Mouse (Mus musculus) heart, embryonic 11.5 days (tissue): ENCODE results near the gene Serping1. TPM values are rescaled to one million over a fixed set of nuclear protein-coding genes. Genes with fewer than 3 reads are reported as not detected.

Experiments
- ATAC-seq: fragments of 200-750 bp; cut with Nextera tagmentation; replicated peaks from 2 replicates; pipeline ENCODE4 v1.8.0; 2017; ENCODE audit warnings: moderate library complexity; ENCODE audit not compliant: insufficient number of reproducible peaks, low FRiP score, low TSS enrichment
- H3K27ac ChIP-seq: fragments of 300-500 bp; sonication (generic); 2 replicates; pipeline ENCODE4 v1.5.1; 2014; ENCODE audit warnings: mild to moderate bottlenecking, low read depth, low read length
- H3K27me3 ChIP-seq: fragments of 300-500 bp; sonication (generic); 2 replicates; pipeline ENCODE4 v1.6.1; 2014; ENCODE audit warnings: mild to moderate bottlenecking, low read length, mixed read lengths; ENCODE audit not compliant: control insufficient read depth, insufficient read depth
- H3K36me3 ChIP-seq: fragments of 300-500 bp; sonication (generic); 2 replicates; pipeline ENCODE4 v1.6.1; 2014; ENCODE audit warnings: mild to moderate bottlenecking, low read length, moderate library complexity, mixed read lengths; ENCODE audit not compliant: control insufficient read depth, insufficient read depth
- H3K4me1 ChIP-seq: fragments of 300-500 bp; sonication (generic); 2 replicates; pipeline ENCODE4 v1.6.1; 2014; ENCODE audit warnings: low read length; ENCODE audit not compliant: control insufficient read depth, insufficient read depth
- H3K4me2 ChIP-seq: fragments of 300-500 bp; sonication (generic); 2 replicates; pipeline ENCODE4 v1.6.1; 2014; ENCODE audit warnings: mild to moderate bottlenecking, moderate library complexity
- H3K4me3 ChIP-seq: fragments of 300-500 bp; sonication (generic); 2 replicates; pipeline ENCODE4 v1.5.1; 2014; ENCODE audit warnings: low read depth, low read length
- H3K9ac ChIP-seq: fragments of 300-500 bp; sonication (generic); 2 replicates; pipeline ENCODE4 v1.6.1; 2014; ENCODE audit warnings: mild to moderate bottlenecking, low read depth, low read length, moderate library complexity
- H3K9me3 ChIP-seq: fragments of 300-500 bp; sonication (generic); replicated peaks from 2 replicates; pipeline ENCODE4 v1.6.1; 2016; ENCODE audit warnings: low read length; ENCODE audit not compliant: control insufficient read depth
- WGBS: fragments of 180-500 bp; shearing (Covaris S2); extraction: QIAGEN DNeasy Blood & Tissue Kit; methylation state at CpG from one replicate; pipeline ENCODE4 v1.1.7; 2014; ENCODE audit not compliant: insufficient replicate concordance; 5-methylcytosine and 5-hydroxymethylcytosine counted together
- polyA plus RNA-seq: library from polyadenylated mRNA; unstranded; fragments of >200 nt; fragmentation: Nextera tagmentation; extraction: Ambion mirVana; gene quantifications from 2 replicates; pipeline ENCODE4 v1.2.1, GENCODE M21; 2014

Serping1 gene
- polyA plus RNA-seq, 1 experiment from 2014 or later = 41.8 TPM

GRCm38 (mm10) chr2:84793154-84793553, 17.9 kb upstream of the Serping1 start:
- Histone ChIP-seq H3K4me3 (no peak overlapping the region), H3K36me3 (no peaks in the 10 kb centered on the region), H3K27ac (no peak overlapping the region), H3K4me1 (peaks cover 9% of the 10 kb centered on the region), H3K9ac (no peak overlapping the region), H3K27me3 (no peaks in the 10 kb centered on the region), H3K9me3 (no peaks in the 10 kb centered on the region), H3K4me2 (no peak overlapping the region)
- ATAC-seq = 0 out of 2 replicates have a peak, but pooled peaks have one; percentile 47
- WGBS = 80% methylated on average over 3 of the region's 3 CpGs

GRCm38 (mm10) chr2:84792516-84792915, 17.3 kb upstream of the Serping1 start:
- Histone ChIP-seq H3K36me3 (no peaks in the 10 kb centered on the region), H3K9me3 (no peaks in the 10 kb centered on the region), H3K9ac (no peak overlapping the region), H3K27me3 (no peaks in the 10 kb centered on the region), H3K4me1 (peaks cover 8% of the 10 kb centered on the region), H3K4me3 (no peak overlapping the region), H3K4me2 (no peak overlapping the region; the same call in 1 of the 2 replicates), H3K27ac (no peak overlapping the region)
- no peak for ATAC-seq
- 78% methylated on average over 3 of the region's 3 CpGs for WGBS

GRCm38 (mm10) chr2:84790418-84790817, 15.2 kb upstream of the Serping1 start:
- peaks cover 8% of the 10 kb centered on the region for H3K4me1 ChIP-seq
- no peaks in the 10 kb centered on the region for H3K27me3 ChIP-seq
- H3K4me3 ChIP-seq = no peak overlapping the region
- no peaks in the 10 kb centered on the region for H3K9me3 ChIP-seq
- no peak for ATAC-seq
- H3K9ac ChIP-seq = no peak overlapping the region
- H3K27ac ChIP-seq = 0 out of 2 replicates have a peak overlapping the region, but pooled peaks have one; percentile 16
- no peaks in the 10 kb centered on the region for H3K36me3 ChIP-seq
- WGBS = 44% methylated on average over 9 of the region's 9 CpGs
- no peak overlapping the region for H3K4me2 ChIP-seq

GRCm38 (mm10) chr2:84788316-84788715, 13.1 kb upstream of the Serping1 start:
- H3K9ac ChIP-seq = no peak overlapping the region
- no peak overlapping the region for H3K4me3 ChIP-seq
- 63% methylated on average over 3 of the region's 3 CpGs for WGBS
- no peak for ATAC-seq
- H3K4me2 ChIP-seq = no peak overlapping the region
- no peaks in the 10 kb centered on the region for H3K9me3 ChIP-seq
- H3K27ac ChIP-seq = no peak overlapping the region
- no peaks in the 10 kb centered on the region for H3K36me3 ChIP-seq
- no peaks in the 10 kb centered on the region for H3K27me3 ChIP-seq
- peaks cover 18% of the 10 kb centered on the region for H3K4me1 ChIP-seq

GRCm38 (mm10) chr2:84783840-84784566, 8.8 kb upstream of the Serping1 start:
- Histone ChIP-seq H3K27ac (0 out of 2 replicates have a peak overlapping the region, but pooled peaks have one; percentile 15), H3K9me3 (no peaks in the 10 kb centered on the region), H3K4me2 (no peak overlapping the region), H3K36me3 (no peaks in the 10 kb centered on the region), H3K9ac (no peak overlapping the region), H3K4me1 (peaks cover 11% of the 10 kb centered on the region), H3K4me3 (no peak overlapping the region), H3K27me3 (no peaks in the 10 kb centered on the region)
- ATAC-seq = peak; percentile 57
- whole genome bisulfite sequencing = 46% methylated on average over 3 of the region's 3 CpGs

GRCm38 (mm10) chr2:84783315-84783714, 8.1 kb upstream of the Serping1 start:
- no peak overlapping the region for H3K4me2 ChIP-seq
- peaks cover 10% of the 10 kb centered on the region for H3K4me1 ChIP-seq
- H3K9me3 ChIP-seq = no peaks in the 10 kb centered on the region
- no peaks in the 10 kb centered on the region for H3K36me3 ChIP-seq
- WGBS = 57% methylated on average over 1 of the region's 1 CpGs
- H3K27ac ChIP-seq = 0 out of 2 replicates have a peak overlapping the region, but pooled peaks have one; percentile 15
- H3K4me3 ChIP-seq = no peak overlapping the region
- H3K9ac ChIP-seq = no peak overlapping the region
- ATAC-seq = no peak
- H3K27me3 ChIP-seq = no peaks in the 10 kb centered on the region

- H3K4me2 ChIP-seq = no peak overlapping the region
- no peak for ATAC-seq
- H3K36me3 ChIP-seq = no peaks in the 10 kb centered on the region
- 48% methylated on average over 6 of the region's 6 CpGs for WGBS
- H3K4me3 ChIP-seq = no peak overlapping the region
- H3K9me3 ChIP-seq = no peaks in the 10 kb centered on the region
- peaks cover 14% of the 10 kb centered on the region for H3K4me1 ChIP-seq
- H3K27ac ChIP-seq = no peak overlapping the region
- no peaks in the 10 kb centered on the region for H3K27me3 ChIP-seq
- no peak overlapping the region for H3K9ac ChIP-seq
These were observed 4.0 kb upstream of the Serping1 start for GRCm38 (mm10) chr2:84779210-84779609.

- Histone ChIP-seq H3K27me3 (no peaks in the 10 kb centered on the region), H3K4me1 (peaks cover 7% of the 10 kb centered on the region; the same call in 1 of the 2 replicates), H3K36me3 (no peaks in the 10 kb centered on the region), H3K27ac (no peak overlapping the region), H3K4me2 (no peak overlapping the region), H3K4me3 (no peak overlapping the region), H3K9me3 (no peaks in the 10 kb centered on the region), H3K9ac (no peak overlapping the region)
- no peak for ATAC-seq
- 64% methylated on average over 3 of the region's 3 CpGs for WGBS
These were observed 2.5 kb upstream of the Serping1 start for GRCm38 (mm10) chr2:84777706-84778105.

GRCm38 (mm10) chr2:84775665-84776064, 421 bp upstream of the Serping1 start:
- no peak for ATAC-seq
- Histone ChIP-seq H3K4me3 (no peak overlapping the region), H3K4me2 (no peak overlapping the region), H3K4me1 (peaks cover 7% of the 10 kb centered on the region; the same call in 1 of the 2 replicates), H3K36me3 (no peaks in the 10 kb centered on the region), H3K27me3 (no peaks in the 10 kb centered on the region), H3K27ac (no peak overlapping the region), H3K9me3 (no peaks in the 10 kb centered on the region), H3K9ac (no peak overlapping the region)
- WGBS = 81% methylated on average over 6 of the region's 6 CpGs
